Mouse (Mus musculus) induced T-regulatory cell, adult 2 months (primary cell): ENCODE results near the gene Vps53.

ENCODE experiments used
- DNase-seq: peaks from one replicate; pipeline ENCODE4 v3.0.0-alpha.2; 2012; ENCODE audit warnings: low read depth

The Vps53 gene

GRCm38 (mm10) chr11:76106551-76107496 lies 72.6 kb downstream of the Vps53 start:
- DNase-seq: no peak

GRCm38 (mm10) chr11:76101154-76101553 lies 78.3 kb downstream of the Vps53 start:
- DNase-seq: no peak

GRCm38 (mm10) chr11:76099193-76099975 lies 80.1 kb downstream of the Vps53 start:
- no peak for DNase-seq

- DNase-seq: no peak
Measured at GRCm38 (mm10) chr11:76093610-76094009, 85.8 kb downstream of the Vps53 start.

GRCm38 (mm10) chr11:76089776-76090175 lies 89.7 kb downstream of the Vps53 start:
- DNase-seq: no peak

- DNase-seq: no peak
Measured at GRCm38 (mm10) chr11:76088506-76088905, 90.9 kb downstream of the Vps53 start.

- DNase-seq: peak; percentile 73
Measured at GRCm38 (mm10) chr11:76085898-76086591, 93.4 kb downstream of the Vps53 start.

GRCm38 (mm10) chr11:76084943-76085342 lies 94.5 kb downstream of the Vps53 start:
- DNase-seq: no peak

- no peak for DNase-seq
Measured at GRCm38 (mm10) chr11:76083941-76084367, 95.5 kb downstream of the Vps53 start.

GRCm38 (mm10) chr11:76081048-76081640 lies 98.3 kb downstream of the Vps53 start:
- DNase-seq: no peak

- DNase-seq: no peak
Measured at GRCm38 (mm10) chr11:76080293-76080692, 99.2 kb downstream of the Vps53 start.

- no peak for DNase-seq
Measured at GRCm38 (mm10) chr11:76077341-76077740, 102.1 kb downstream of the Vps53 start.

GRCm38 (mm10) chr11:76074296-76075093 lies 105.0 kb downstream of the Vps53 start:
- no peak for DNase-seq

- DNase-seq: no peak
Measured at GRCm38 (mm10) chr11:76069816-76070215, 109.6 kb downstream of the Vps53 start.

- DNase-seq: no peak
Measured at GRCm38 (mm10) chr11:76066563-76067156, 112.8 kb downstream of the Vps53 start.

- no peak for DNase-seq
Measured at GRCm38 (mm10) chr11:76065521-76066095, 113.8 kb downstream of the Vps53 start.

GRCm38 (mm10) chr11:76064411-76064810 lies 115.0 kb downstream of the Vps53 start:
- DNase-seq: no peak

GRCm38 (mm10) chr11:76060906-76061305 lies 118.5 kb downstream of the Vps53 start:
- DNase-seq: no peak

- DNase-seq: no peak
Measured at GRCm38 (mm10) chr11:76059971-76060370, 119.5 kb downstream of the Vps53 start.

- peak; percentile 13 for DNase-seq
Measured at GRCm38 (mm10) chr11:76056487-76056886, 123.0 kb downstream of the Vps53 start.
